Mouse (Mus musculus): Measurements from ENCODE around the gene Rad51ap1. TPM values are rescaled to one million over a fixed set of nuclear protein-coding genes. Genes with fewer than 3 reads are reported as not detected.
A peak's percentile ranks its signal among the peaks of the same experiment; 100 is the strongest.

The Rad51ap1 gene
- polyA plus RNA-seq, 1 experiment from 2014 or later = 90.7 TPM

GRCm38 (mm10) chr6:126921111-126921881 lies 18.1 kb downstream of the Rad51ap1 start, which contains the start of gene Dyrk4:
Gene Dyrk4 (minus strand): TSS chr6:126921839.
- Histone ChIP-seq H3K9me3 (replicated peaks) (no peaks in the 10 kb centered on the region), H3K4me3 (peak within 1 kb of the TSS; percentile 36), H3K27ac (peak within 1 kb of the TSS; percentile 54; the same call in 1 of the 2 replicates), H3K36me3 (peaks cover 42% of the 10 kb centered on the region), H3K27me3 (ENCODE audit: low read depth, poor library complexity, severe bottlenecking) (no peaks in the 10 kb centered on the region), H3K4me1 (peaks cover 6% of the 10 kb centered on the region; the same call in 1 of the 2 replicates)
- 11% methylated on average over 21 of the region's 21 CpGs for WGBS
- DNase-seq (ENCODE audit: low spot score) = peak; percentile 37

GRCm38 (mm10) chr6:126914928-126915327 lies 24.5 kb downstream of the Rad51ap1 start:
- DNase-seq (ENCODE audit: low spot score) = no peak
- H3K27ac ChIP-seq = no peak overlapping the region
- no peak overlapping the region for H3K4me3 ChIP-seq
- no peaks in the 10 kb centered on the region for H3K9me3 ChIP-seq (replicated peaks)
- no peaks in the 10 kb centered on the region for H3K27me3 ChIP-seq (ENCODE audit: low read depth, poor library complexity, severe bottlenecking)
- no peaks in the 10 kb centered on the region for H3K36me3 ChIP-seq
- no peaks in the 10 kb centered on the region for H3K4me1 ChIP-seq
- WGBS = 84% methylated on average over 5 of the region's 5 CpGs

DNA sequence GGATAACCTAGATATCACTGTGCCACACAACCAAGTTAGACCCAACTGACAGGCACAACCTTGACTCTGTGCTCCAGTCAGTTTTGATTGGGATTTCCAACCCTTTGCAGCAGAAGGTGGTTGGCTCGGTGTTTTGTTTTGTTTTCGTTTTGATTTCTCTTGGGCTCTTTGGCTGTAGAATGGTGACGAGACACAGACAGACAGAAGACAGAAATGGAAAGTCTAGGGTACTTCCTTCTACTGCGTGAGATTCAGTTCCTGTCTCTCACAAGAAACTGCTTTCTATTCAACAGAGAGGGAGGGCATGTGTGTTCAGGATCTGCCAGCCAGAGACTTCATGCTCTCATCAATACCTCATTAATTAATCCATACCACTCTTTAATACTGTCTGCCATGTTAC lies 28.7 kb downstream of the Rad51ap1 start:
- 91% methylated on average over 4 of the region's 4 CpGs for WGBS
- DNase-seq (ENCODE audit: low spot score) = no peak
- Histone ChIP-seq H3K27me3 (ENCODE audit: low read depth, poor library complexity, severe bottlenecking) (no peaks in the 10 kb centered on the region), H3K4me1 (no peaks in the 10 kb centered on the region), H3K36me3 (no peaks in the 10 kb centered on the region), H3K27ac (no peak overlapping the region), H3K4me3 (no peak overlapping the region), H3K9me3 (replicated peaks) (no peaks in the 10 kb centered on the region)

DNA sequence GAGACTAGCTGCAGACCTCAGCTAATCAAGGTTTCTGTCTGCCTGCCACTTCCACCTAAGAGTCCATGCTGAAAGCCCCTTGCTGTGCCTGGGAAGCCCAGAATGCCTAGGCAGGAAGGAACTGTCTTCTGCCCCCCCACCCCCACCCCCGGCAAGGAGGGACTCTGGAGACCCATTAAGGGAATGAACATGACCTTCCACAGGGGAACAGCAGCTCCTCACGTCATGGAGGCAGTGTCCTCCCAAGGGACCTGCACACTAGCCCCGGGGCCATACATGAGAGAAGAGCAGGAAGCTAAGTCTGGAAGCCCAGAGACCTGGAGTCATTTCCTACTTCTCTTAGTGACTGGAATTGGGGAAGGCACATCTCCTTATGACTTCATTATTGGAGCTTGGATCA lies 31.5 kb downstream of the Rad51ap1 start:
- 67% methylated on average over 3 of the region's 3 CpGs for WGBS
- no peak overlapping the region for H3K27ac ChIP-seq
- no peaks in the 10 kb centered on the region for H3K36me3 ChIP-seq
- no peaks in the 10 kb centered on the region for H3K27me3 ChIP-seq (ENCODE audit: low read depth, poor library complexity, severe bottlenecking)
- H3K4me1 ChIP-seq = no peaks in the 10 kb centered on the region
- DNase-seq (ENCODE audit: low spot score) = no peak
- H3K4me3 ChIP-seq = no peak overlapping the region
- H3K9me3 ChIP-seq (replicated peaks) = no peaks in the 10 kb centered on the region

- DNase-seq (ENCODE audit: low spot score) = no peak
- Histone ChIP-seq H3K9me3 (replicated peaks) (no peaks in the 10 kb centered on the region), H3K4me3 (no peak overlapping the region), H3K27ac (no peak overlapping the region), H3K36me3 (no peaks in the 10 kb centered on the region), H3K4me1 (no peaks in the 10 kb centered on the region), H3K27me3 (ENCODE audit: low read depth, poor library complexity, severe bottlenecking) (no peaks in the 10 kb centered on the region)
- 84% methylated on average over 4 of the region's 5 CpGs for WGBS
Observed at GRCm38 (mm10) chr6:126907378-126907777, 32.0 kb downstream of the Rad51ap1 start.

DNA sequence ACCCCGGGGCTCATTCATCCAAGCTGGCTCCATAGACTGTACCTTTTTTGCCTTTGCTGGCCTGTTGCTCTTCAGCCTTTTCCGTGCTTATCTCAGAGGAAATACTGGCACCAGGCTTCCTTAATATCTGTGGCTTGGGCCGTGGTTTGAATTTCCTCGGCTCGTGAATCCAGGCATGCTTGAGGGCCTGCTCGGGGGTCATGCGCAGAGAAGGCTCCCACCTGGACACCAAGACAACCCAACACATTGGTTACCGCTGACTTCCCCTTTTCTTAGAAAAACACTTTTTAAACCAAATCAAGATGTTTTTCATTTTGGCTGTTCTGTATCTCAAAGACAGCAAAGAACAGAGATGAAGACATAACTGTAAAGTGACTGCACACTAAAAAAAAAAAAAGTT lies 62.3 kb downstream of the Rad51ap1 start:
- no peak for DNase-seq (ENCODE audit: low spot score)
- Histone ChIP-seq H3K27me3 (ENCODE audit: low read depth, poor library complexity, severe bottlenecking) (peaks cover 4% of the 10 kb centered on the region; the same call in 1 of the 2 replicates), H3K4me1 (no peaks in the 10 kb centered on the region), H3K9me3 (replicated peaks) (no peaks in the 10 kb centered on the region), H3K4me3 (no peak overlapping the region), H3K27ac (no peak overlapping the region), H3K36me3 (no peaks in the 10 kb centered on the region)
- WGBS = 92% methylated on average over 8 of the region's 8 CpGs

Other genes with a start within 250 kb of the Rad51ap1 start
- 4.3 and 6.8 TPM in 2 replicates for gene Kcna6, start 198.9 kb downstream of the Rad51ap1 start, polyA plus RNA-seq (2016; fragmentation: Nextera tagmentation; extraction: Ambion mirVana)
- gene Ndufa9, start 90.5 kb downstream of the Rad51ap1 start, polyA plus RNA-seq (2016; fragmentation: Nextera tagmentation; extraction: Ambion mirVana) = 195 and 206 TPM in 2 replicates
- gene Akap3, start 86.5 kb downstream of the Rad51ap1 start, polyA plus RNA-seq (2016; fragmentation: Nextera tagmentation; extraction: Ambion mirVana) = 0.05 TPM in 1 of 2 replicates, not detected in the other
- gene Dyrk4, start 17.7 kb downstream of the Rad51ap1 start, polyA plus RNA-seq (2016; fragmentation: Nextera tagmentation; extraction: Ambion mirVana) = not detected in 2 replicates
- 10.8 and 14.9 TPM in 2 replicates for gene D6Wsu163e, start 375 bp upstream of the Rad51ap1 start, polyA plus RNA-seq (2016; fragmentation: Nextera tagmentation; extraction: Ambion mirVana)
- gene Fgf6, start 76.0 kb upstream of the Rad51ap1 start, polyA plus RNA-seq (2016; fragmentation: Nextera tagmentation; extraction: Ambion mirVana) = not detected in 2 replicates
- gene Fgf23, start 133.3 kb upstream of the Rad51ap1 start, polyA plus RNA-seq (2016; fragmentation: Nextera tagmentation; extraction: Ambion mirVana) = not detected in 2 replicates
- gene Tigar, start 170.0 kb upstream of the Rad51ap1 start, polyA plus RNA-seq (2016; fragmentation: Nextera tagmentation; extraction: Ambion mirVana) = 4.7 and 5.1 TPM in 2 replicates
- 609 and 799 TPM in 2 replicates for gene Ccnd2, start 212.6 kb upstream of the Rad51ap1 start, polyA plus RNA-seq (2016; fragmentation: Nextera tagmentation; extraction: Ambion mirVana)

Measured in limb, embryonic 10.5 days (tissue).